Mouse (Mus musculus) stomach, embryonic 14.5 days (tissue): ENCODE measurements around the gene Kcng3. TPM values are rescaled to one million over a fixed set of nuclear protein-coding genes. Genes with fewer than 3 reads are reported as not detected.

Source experiments
- ATAC-seq: fragments of 200-750 bp; cut with Nextera tagmentation; 2 replicates; pipeline ENCODE4 v1.8.0; 2017; ENCODE audit warnings: low read depth, moderate TSS enrichment; ENCODE audit not compliant: insufficient number of reproducible peaks, insufficient read depth, low FRiP score
- H3K27ac ChIP-seq: fragments of 300-500 bp; sonication (generic); 2 replicates; pipeline ENCODE4 v1.5.1; 2014; ENCODE audit warnings: mild to moderate bottlenecking, low read length, moderate library complexity, mixed read lengths
- H3K27me3 ChIP-seq: fragments of 300-500 bp; sonication (generic); 2 replicates; pipeline ENCODE4 v1.6.1; 2014; ENCODE audit warnings: low read length, control low read depth, mixed read lengths; ENCODE audit not compliant: control insufficient read depth, insufficient read depth
- H3K36me3 ChIP-seq: fragments of 300-500 bp; sonication (generic); 2 replicates; pipeline ENCODE4 v1.6.1; 2014; ENCODE audit warnings: mild to moderate bottlenecking, control low read depth, low read length, moderate library complexity, mixed read lengths; ENCODE audit not compliant: control insufficient read depth, insufficient read depth
- H3K4me1 ChIP-seq: fragments of 300-500 bp; sonication (generic); 2 replicates; pipeline ENCODE4 v1.6.1; 2014; ENCODE audit warnings: low read length, control low read depth, mixed read lengths; ENCODE audit not compliant: control insufficient read depth, insufficient read depth
- H3K4me2 ChIP-seq: fragments of 300-500 bp; sonication (generic); replicated peaks from 2 replicates; pipeline ENCODE4 v1.6.1; 2014; ENCODE audit warnings: low read depth, low read length, control low read depth
- H3K4me3 ChIP-seq: fragments of 300-500 bp; sonication (generic); 2 replicates; pipeline ENCODE4 v1.5.1; 2014; ENCODE audit warnings: low read depth, low read length, control low read depth
- H3K9ac ChIP-seq: fragments of 300-500 bp; sonication (generic); replicated peaks from 2 replicates; pipeline ENCODE4 v1.6.1; 2014; ENCODE audit warnings: low read depth, mild to moderate bottlenecking, control low read depth, low read length, moderate library complexity, mixed read lengths
- H3K9me3 ChIP-seq: fragments of 300-500 bp; sonication (generic); 2 replicates; pipeline ENCODE4 v1.6.1; 2016; ENCODE audit warnings: low read depth, low read length, control low read depth; ENCODE audit not compliant: control insufficient read depth
- WGBS: fragments of 180-500 bp; shearing (Covaris S2); extraction: QIAGEN DNeasy Blood & Tissue Kit; methylation state at CpG from one replicate; pipeline ENCODE4 v1.1.7; 2014; 5-methylcytosine and 5-hydroxymethylcytosine counted together
- polyA plus RNA-seq: library from polyadenylated mRNA; unstranded; fragments of >200 nt; fragmentation: Nextera tagmentation; extraction: Ambion mirVana; gene quantifications from 2 replicates; pipeline ENCODE4 v1.2.1, GENCODE M21; 2014

Gene Kcng3
- polyA plus RNA-seq, 1 experiment from 2014 or later, result not detected

GRCm38 (mm10) chr17:83554997-83555396 lies 76.7 kb downstream of the Kcng3 start:
- no peak overlapping the region for H3K4me3 ChIP-seq
- no peak for ATAC-seq
- WGBS, result 87% methylated on average over 7 of the region's 7 CpGs

GRCm38 (mm10) chr17:83548501-83549233 lies 83.0 kb downstream of the Kcng3 start:
- Histone ChIP-seq H3K4me1 (no peaks in the 10 kb centered on the region), H3K27me3 (no peaks in the 10 kb centered on the region), H3K36me3 (no peaks in the 10 kb centered on the region), H3K4me3 (no peak overlapping the region), H3K4me2 (no peak overlapping the region), H3K9ac (no peak overlapping the region), H3K27ac (no peak overlapping the region), H3K9me3 (no peaks in the 10 kb centered on the region)
- no peak for ATAC-seq
- 39% methylated on average over 12 of the region's 12 CpGs for WGBS

More at GRCm38 (mm10) chr17:83554997-83555396, 76.7 kb downstream of the Kcng3 start:
- H3K9ac ChIP-seq, result no peak overlapping the region
- H3K4me1 ChIP-seq, result no peaks in the 10 kb centered on the region
- H3K27ac ChIP-seq, result no peak overlapping the region
- no peaks in the 10 kb centered on the region for H3K9me3 ChIP-seq
- H3K4me2 ChIP-seq, result no peak overlapping the region
- H3K27me3 ChIP-seq, result no peaks in the 10 kb centered on the region
- H3K36me3 ChIP-seq, result no peaks in the 10 kb centered on the region

- no peak overlapping the region for H3K4me2 ChIP-seq
- WGBS, result 46% methylated on average over 10 of the region's 10 CpGs
- H3K4me1 ChIP-seq, result no peaks in the 10 kb centered on the region
- no peaks in the 10 kb centered on the region for H3K27me3 ChIP-seq
- H3K9me3 ChIP-seq, result no peaks in the 10 kb centered on the region
- no peak overlapping the region for H3K27ac ChIP-seq
- H3K36me3 ChIP-seq, result no peaks in the 10 kb centered on the region
- no peak overlapping the region for H3K9ac ChIP-seq
- no peak; the same call in 1 of the 2 replicates for ATAC-seq
- no peak overlapping the region for H3K4me3 ChIP-seq
These were observed 84.5 kb downstream of the Kcng3 start for GRCm38 (mm10) chr17:83547145-83547544.

GRCm38 (mm10) chr17:83545756-83546742 lies 85.6 kb downstream of the Kcng3 start:
- Histone ChIP-seq H3K4me2 (peak overlapping the region; percentile 41), H3K27ac (no peak overlapping the region), H3K9me3 (no peaks in the 10 kb centered on the region), H3K36me3 (no peaks in the 10 kb centered on the region), H3K9ac (no peak overlapping the region), H3K27me3 (no peaks in the 10 kb centered on the region), H3K4me1 (no peaks in the 10 kb centered on the region), H3K4me3 (peak overlapping the region; percentile 21; the same call in 1 of the 2 replicates)
- 12% methylated on average over 35 of the region's 35 CpGs for WGBS
- ATAC-seq, result no peak

GRCm38 (mm10) chr17:83545259-83545658 lies 86.4 kb downstream of the Kcng3 start:
- WGBS, result 79% methylated on average over 6 of the region's 6 CpGs
- H3K27ac ChIP-seq, result no peak overlapping the region
- peak overlapping the region; percentile 41 for H3K4me2 ChIP-seq
- H3K4me1 ChIP-seq, result no peaks in the 10 kb centered on the region
- H3K9ac ChIP-seq, result no peak overlapping the region
- no peaks in the 10 kb centered on the region for H3K27me3 ChIP-seq
- no peaks in the 10 kb centered on the region for H3K9me3 ChIP-seq
- ATAC-seq, result no peak
- no peak overlapping the region for H3K4me3 ChIP-seq
- H3K36me3 ChIP-seq, result no peaks in the 10 kb centered on the region

GRCm38 (mm10) chr17:83542424-83542823 lies 89.3 kb downstream of the Kcng3 start:
- Histone ChIP-seq H3K27me3 (no peaks in the 10 kb centered on the region), H3K4me2 (no peak overlapping the region), H3K27ac (no peak overlapping the region), H3K9ac (no peak overlapping the region), H3K4me1 (no peaks in the 10 kb centered on the region), H3K9me3 (no peaks in the 10 kb centered on the region), H3K4me3 (no peak overlapping the region), H3K36me3 (no peaks in the 10 kb centered on the region)
- ATAC-seq, result no peak
- 80% methylated on average over 2 of the region's 2 CpGs for WGBS

GRCm38 (mm10) chr17:83539262-83540037 lies 92.2 kb downstream of the Kcng3 start:
- no peak for ATAC-seq

GRCm38 (mm10) chr17:83538694-83539093 lies 93.0 kb downstream of the Kcng3 start:
- H3K9ac ChIP-seq, result no peak overlapping the region
- H3K27ac ChIP-seq, result no peak overlapping the region
- 32% methylated on average over 1 of the region's 1 CpGs for WGBS

More at GRCm38 (mm10) chr17:83539262-83540037, 92.2 kb downstream of the Kcng3 start:
- H3K9ac ChIP-seq, result no peak overlapping the region
- no peak overlapping the region for H3K27ac ChIP-seq
- H3K4me1 ChIP-seq, result no peaks in the 10 kb centered on the region
- WGBS, result 71% methylated on average over 12 of the region's 12 CpGs
- H3K4me2 ChIP-seq, result no peak overlapping the region
- no peak overlapping the region for H3K4me3 ChIP-seq
- no peaks in the 10 kb centered on the region for H3K9me3 ChIP-seq
- no peaks in the 10 kb centered on the region for H3K27me3 ChIP-seq
- H3K36me3 ChIP-seq, result no peaks in the 10 kb centered on the region

More at GRCm38 (mm10) chr17:83538694-83539093, 93.0 kb downstream of the Kcng3 start:
- Histone ChIP-seq H3K4me2 (no peak overlapping the region), H3K27me3 (no peaks in the 10 kb centered on the region), H3K9me3 (no peaks in the 10 kb centered on the region), H3K4me3 (no peak overlapping the region), H3K36me3 (no peaks in the 10 kb centered on the region), H3K4me1 (no peaks in the 10 kb centered on the region)
- ATAC-seq, result no peak
